Mouse (Mus musculus) cerebellum, adult (tissue): ENCODE results near the gene Rgs10.

ENCODE experiments used
- ATAC-seq: cut with Nextera tagmentation; 2 replicates; pipeline ENCODE4 v1.9.2; 2017; ENCODE audit warnings: mild to moderate bottlenecking, moderate library complexity, mixed read lengths; ENCODE audit not compliant: insufficient number of reproducible peaks, low FRiP score, low TSS enrichment

Rgs10 gene

DNA sequence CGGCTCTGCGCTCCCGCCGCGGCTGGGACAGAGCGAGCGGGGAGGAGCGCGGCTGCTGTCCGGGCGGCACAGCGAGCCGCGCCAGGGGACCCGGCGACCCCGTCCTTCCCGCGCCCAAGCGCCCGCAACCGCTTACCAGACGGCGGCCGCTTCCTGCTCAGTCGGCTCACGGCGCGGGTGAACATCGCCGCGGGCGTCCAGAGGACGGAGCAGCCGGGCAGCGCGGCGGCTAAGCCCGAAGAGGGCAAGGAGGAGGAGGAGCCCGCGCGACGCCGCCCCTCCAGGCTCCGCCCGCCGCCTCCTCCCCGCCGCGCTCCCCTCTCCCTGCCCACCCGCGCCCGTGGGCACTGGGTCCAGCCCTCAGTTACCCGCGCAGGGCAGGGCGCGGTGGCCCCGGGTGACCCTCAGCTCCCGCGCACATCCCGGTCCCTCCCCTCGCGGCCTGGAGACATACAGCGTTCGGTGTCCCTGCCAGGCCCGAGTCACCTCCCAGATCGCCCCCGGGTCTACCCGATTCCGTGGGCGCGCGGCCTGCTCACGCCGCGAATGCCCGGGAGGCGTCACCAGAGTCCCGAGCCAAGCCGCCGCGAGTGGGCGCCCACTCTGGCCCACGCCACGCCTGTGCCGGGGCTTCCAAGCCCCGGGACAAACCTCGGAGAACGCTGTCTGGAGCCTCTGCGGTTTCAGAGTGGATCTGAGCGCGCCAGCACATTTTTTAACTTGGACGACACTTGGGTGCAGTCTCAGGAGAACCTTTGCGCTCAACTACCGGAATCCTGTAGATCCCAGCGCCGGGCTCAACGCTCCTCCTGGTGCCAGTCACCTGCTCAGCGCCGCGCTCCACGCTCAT lies at the start of gene Rgs10:
TSS of gene Rgs10 (minus strand) at position 829 of the 850 bp plus-strand sequence.
- ATAC-seq: no peak; the same call in 1 of the 2 replicates

DNA sequence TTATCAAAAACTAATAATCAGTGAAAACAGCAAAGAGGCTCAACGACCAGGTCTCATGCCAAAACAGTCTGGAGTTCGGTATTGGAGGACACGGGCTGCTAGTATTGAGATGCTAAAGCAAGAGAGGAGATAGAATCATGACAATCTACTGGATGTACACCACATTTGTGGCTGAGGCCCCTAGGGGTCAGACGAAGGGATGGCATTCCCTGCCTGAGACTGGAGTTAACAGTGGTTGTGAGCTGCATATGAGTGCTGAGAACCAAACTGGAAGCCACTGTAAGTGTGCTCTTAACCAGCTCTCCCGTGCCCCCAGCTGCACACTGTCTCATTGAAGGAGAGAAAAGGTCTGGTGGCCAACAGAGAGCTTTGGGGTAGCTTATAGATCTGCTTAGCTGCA lies 43.8 kb upstream of the Rgs10 start:
- ATAC-seq: no peak

DNA sequence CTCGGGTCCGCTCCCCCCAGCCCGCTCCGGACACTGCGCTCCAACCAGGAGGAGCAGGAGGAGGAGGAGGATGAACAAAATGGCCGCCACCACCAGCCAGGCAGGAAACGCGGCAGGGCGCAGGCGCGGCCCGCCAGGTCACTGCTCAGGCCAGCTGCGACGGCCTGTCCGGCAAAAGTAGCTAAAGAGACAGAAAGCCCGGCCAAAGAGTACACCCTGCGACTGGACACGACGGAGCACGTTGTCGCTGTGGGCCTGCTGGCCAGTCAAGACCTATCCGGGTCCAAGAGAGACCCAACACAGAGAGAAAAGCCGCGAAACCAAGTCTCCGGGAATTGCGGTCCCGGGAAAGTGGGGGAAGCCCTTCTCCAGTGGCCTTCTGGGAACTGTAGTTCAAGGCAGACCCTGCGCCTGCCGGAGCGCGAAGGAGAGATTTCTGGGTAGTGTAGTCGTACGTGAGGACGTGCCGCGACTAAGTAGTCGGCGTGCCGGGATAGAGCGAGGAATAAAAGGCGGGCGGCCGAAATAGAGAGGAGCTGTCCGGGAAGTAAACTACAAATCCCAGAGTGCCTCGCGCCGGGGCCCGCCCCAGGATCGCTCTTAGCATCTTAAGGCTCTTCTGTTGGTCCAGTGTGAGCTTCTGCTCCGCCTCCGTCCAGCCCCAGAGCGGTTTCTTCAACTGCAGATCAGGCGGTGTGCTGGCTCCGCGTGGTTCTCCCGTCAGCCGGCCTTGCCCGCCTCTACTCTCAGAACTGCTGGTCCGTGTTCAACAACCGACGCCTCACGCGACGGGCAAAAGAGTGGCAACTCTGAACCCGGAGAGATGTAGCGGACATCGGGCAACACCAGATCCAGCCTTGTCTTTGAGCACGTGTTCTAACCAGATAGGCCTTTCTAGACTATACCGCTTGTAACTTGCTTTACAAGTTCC lies 43.0 kb upstream of the Rgs10 start, which contains the start of gene Tial1:
TSS of gene Tial1 (minus strand) at position 433 of the 931 bp plus-strand sequence.
- peak; percentile 99 for ATAC-seq

DNA sequence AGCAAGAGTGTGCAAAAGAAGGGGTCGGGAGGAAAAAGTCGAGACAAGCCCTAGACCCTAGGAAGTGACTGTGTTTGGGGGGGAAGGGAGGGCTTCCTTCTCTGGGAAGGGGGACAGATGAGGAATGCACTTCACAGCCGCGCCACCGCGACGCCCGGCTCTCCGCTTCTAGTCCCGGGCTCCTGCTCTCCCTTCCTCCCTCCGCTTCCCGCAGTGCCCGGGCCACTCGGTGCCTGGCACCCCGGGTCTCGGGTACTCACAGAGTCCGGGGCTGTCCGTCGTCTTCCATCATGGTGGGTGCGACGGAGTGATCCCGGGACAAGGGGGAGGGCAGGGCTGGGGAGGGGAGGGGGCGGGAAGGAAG lies 42.3 kb upstream of the Rgs10 start:
- ATAC-seq: 0 out of 2 replicates have a peak, but pooled peaks have one; percentile 5

DNA sequence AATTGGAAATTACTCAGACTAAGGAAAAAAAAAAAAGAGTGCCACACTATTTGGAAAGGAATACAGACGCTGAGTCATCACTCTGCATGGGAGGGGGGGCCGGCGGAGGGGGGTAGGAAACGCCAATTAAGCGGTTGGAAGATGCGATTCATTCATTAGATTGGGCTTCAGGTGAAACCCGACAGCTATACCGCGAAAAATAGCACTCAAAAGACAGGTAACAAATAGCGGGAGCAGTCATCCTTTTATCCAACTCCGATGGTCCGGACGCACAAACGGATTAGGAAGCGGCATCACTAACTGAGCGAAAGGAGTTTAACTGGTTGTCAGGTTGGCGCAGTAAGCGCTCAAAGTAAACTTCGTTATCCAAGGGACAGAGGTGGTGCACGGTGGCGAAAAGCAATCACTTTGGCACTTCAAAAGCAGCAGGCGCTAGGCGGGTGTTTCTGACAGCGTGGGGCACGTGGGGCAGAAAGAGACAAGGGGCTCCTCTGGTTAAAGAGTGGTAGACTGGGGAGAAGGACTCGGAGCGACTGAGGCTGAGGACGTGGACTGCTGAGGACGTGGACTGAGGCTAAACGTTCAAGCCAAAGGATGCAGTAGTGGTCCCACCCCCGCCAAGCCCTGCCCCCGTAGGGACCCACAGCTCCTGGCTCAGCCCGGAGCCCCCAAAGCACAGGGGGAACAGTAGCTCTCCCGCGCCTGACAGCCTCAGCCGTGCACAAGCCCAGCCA lies 41.7 kb upstream of the Rgs10 start:
- ATAC-seq: no peak

DNA sequence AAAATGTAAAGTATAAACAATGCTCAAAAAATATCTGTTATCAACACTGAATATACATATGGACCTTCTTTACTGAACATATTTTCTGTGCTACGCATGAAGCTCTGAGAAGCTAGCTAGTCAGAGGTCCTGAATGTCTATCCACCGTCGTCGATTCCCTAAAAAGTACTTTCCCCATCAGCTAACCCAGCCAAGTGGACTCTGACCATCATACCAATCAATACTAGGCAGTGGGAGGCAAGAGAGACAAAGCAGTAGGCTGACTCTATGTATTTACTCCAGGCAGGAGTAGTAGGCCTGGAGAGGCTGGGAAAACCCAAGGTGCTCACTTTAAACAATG lies 41.2 kb upstream of the Rgs10 start:
- ATAC-seq: no peak

DNA sequence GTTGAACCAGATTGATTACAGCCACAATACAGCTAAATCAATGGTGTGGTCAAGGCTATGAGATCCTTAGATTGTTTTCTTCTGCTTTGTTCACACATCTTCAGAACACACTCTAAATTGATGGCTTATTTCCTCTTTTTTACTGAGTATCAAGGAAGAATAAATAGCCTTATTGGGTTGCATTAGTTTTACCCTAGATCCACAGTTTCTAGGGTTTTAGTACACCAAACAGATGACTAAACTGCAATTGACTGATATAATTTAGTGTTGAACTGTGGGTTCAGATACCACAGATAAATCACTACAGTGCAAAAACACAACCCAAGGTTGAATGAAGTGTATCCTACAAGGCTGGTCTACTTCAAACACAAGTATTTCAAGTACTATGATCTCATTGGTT lies 39.5 kb upstream of the Rgs10 start:
- no peak for ATAC-seq

DNA sequence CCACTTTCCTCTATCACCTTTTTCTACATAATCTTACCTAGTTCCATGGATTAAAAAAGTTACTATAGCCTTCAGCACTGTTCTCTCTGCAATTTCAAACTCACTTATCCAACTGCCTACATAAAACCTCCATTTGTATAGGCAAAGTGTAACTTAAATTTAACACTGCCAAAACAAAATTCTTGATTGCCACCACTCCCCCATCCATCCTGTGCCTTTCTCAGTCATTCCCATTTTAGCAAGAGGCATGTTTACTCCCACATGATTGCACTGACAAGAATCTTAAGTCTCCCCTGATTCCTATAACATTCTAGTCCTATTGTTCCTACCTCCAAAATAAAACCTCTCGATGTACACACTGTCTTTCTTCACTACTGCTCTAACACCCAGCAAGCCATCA lies 34.2 kb upstream of the Rgs10 start:
- ATAC-seq: no peak

DNA sequence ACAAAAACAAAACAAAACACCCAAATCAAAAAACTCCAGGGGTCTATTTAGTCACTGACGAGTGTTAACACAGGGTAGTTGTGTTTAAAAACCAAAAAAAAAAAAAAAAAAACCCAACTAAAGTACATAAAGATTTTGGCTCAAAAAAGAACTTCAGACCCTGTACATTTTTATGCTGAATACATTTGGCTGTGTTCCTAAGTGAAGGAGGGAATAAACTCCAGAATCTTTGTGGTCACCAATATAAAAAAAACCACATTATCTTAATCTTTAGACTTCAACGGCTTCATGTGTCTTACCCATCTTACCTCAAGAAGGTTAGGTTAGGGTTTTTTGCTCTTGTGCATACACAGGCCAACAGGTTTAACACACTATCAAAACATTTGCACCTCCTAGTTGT lies 22.0 kb upstream of the Rgs10 start:
- no peak for ATAC-seq

DNA sequence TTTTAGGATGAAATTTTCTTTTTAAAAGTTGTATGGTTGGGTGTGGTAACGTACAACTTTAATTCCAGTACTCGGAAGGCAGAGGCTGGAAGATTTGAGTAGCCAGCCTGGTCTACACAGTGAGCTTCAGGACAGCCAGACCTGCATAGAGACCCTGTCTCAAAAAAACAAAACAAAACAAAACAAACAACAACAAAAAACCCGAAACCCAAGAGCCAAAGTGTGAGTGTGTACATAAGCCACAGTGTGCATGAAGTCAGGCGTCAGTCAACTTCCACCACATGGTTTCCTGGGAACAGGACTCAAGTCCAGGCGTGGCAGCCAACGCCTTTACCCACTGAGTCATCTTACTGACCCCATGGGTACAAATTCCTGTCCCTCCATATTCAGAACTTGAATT lies 20.7 kb upstream of the Rgs10 start:
- no peak for ATAC-seq

DNA sequence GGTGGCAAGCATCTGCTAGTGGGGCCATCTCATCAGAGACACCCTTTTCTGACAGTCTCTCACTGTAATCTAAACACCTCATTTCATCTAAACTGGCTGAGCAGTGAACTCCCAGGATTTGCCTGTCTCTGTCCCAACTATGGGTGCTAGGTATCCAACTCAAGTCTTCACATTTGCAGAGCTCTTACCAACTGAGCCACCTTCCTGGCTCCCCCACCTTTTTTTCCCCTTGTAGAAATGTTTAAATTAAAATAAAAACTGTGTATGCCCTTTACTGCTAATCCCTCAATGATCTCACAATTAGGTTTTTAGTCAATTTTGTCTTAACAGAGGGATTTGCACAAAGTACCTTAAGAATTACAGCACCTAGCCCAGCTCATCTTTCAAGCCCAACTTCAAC lies 19.6 kb upstream of the Rgs10 start:
- ATAC-seq: no peak

DNA sequence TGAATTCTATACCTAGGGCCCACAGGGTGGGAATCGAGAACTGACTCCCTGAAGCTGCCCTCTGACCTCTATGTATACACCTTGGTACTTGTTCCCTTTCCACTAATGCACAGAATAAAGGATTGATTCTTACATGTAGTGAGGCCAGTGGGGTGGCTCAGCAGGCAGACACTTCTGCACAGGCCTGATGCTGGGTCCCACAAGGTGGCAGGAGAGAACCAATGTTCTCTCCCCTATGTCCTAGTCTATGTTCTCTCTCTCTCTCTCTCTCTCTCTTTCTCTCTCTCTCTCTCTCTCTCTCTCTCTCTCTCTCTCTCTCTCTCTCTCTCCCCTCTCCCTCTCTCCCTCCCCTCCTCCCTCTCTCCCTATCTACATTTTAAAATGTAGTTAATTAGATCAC lies 14.7 kb upstream of the Rgs10 start:
- no peak for ATAC-seq

DNA sequence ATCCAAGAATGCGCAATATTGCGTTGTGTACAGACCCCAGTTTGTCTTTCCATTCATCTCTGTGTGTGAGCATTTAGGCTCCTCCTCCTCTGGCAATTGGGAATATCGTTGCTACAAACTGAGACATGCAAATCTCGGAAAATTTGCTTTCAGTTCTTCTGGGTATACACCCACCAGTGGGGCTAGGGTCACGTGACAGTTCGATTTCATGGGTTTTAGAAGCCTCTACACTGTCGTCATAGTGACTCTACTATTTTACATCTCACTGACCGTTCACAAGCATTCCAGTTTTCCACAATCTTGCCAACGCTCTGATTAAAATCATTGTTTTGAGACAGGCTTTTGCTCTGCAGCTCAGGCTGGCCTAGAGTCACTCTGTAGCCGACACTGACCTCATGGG lies 14.0 kb upstream of the Rgs10 start:
- ATAC-seq: no peak

DNA sequence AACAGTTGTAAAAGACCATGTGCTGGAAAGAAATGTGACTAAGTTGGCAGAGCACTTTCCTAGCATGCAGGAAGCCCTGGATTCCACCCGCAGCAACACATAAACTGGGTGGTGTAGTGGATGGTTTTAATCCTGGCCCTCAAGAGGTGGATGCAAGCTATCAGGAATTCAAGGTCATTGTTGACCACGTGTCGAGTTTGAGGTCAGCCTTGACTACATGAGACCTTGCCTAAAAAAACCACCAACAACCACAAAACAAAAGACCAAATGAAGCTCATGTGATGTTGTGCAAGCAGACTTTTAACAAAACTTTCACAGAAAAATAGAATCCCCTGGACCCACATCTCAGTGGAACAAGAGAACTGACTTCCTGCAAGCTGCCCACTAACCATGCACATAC lies 3.9 kb upstream of the Rgs10 start:
- ATAC-seq: no peak

DNA sequence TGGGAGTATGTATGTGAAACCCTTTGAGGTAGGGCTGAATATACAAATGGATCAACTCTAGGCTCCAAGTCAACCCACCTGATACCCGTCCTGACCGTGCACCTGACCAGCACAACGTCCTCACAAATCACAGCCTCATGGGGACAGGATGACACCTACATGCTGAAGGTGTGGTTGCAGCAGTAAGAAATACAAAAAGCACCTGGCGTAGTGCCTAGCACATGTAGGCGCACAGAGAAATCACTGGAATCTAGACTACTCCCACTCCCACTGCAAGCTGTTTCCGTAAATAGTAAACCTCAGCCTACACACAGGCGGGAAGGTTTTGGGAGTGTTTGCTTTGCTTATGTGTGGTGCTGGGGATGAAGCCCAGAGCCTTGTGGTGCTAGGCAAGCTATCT lies 3.1 kb upstream of the Rgs10 start:
- no peak for ATAC-seq

DNA sequence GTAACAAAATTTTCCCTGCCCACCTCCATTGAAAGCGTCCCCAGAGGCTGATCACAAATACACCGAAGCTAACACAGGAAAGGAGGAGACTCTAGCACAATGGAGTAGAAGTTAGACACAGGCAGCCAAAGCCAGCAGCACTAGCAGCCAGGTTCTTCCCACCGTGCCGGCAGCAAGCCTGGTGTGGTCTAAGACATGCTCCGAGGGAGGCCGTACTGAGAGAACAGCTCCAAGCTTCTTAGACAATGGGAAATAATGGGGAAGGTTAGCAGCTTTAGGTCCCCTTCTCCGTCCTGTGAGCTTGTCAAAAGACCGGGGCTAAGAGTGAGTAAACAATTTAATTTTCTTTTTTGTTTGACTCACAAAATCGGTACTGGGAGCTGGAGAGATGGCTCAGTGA lies 1.1 kb upstream of the Rgs10 start:
- no peak for ATAC-seq

DNA sequence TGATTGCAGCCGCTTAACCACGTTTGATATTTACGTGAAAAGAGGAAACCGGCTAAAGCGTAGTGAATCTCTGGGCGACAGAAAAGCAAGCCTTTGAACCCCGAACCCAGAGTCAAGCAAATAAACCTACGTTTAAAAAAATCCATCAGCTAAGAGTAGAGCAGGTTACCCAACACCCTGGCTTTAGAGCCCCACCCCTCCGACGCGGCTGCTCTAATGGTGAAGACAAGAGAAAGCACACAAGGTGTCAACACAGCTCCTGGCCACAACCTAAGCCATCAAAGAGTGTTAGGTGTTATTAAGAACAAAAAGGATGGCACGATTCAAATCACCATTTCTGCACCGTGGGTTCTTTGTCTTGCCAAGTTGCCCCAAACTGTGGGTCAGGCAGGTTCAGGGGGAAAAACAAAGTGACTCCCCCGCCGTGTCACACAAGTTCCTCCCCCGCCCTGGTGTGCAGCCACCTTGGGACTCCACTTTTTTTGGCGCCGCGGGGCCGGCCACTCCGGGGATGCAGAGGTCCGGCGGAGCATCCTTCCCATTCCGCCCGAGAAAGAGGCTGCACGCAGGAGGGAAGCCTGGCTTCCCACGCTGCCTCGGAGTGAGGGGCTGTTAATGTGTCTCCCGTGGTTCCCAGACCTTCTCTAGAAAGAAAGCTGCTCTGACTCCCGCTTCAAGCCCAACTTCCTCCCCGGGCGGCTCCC lies 1.2 kb downstream of the Rgs10 start:
- ATAC-seq: no peak

DNA sequence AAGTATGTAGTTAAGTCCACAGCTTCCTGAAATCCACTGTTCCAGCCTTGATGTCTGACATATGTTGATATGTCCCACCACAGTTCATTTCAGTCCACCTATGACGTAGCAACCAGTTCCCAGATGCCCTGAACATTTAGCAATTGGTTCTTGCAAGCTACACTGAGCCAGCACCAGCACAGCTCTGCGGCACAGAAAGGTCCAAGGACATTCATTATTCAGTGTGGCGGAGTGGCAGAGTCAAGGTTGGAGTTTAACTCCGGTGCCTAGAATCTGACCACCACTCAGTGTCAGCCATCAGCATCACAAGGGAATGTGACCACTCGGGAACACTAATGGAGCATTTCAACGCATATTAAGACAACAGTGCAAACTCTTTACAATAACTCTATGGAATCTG lies 1.9 kb downstream of the Rgs10 start:
- ATAC-seq: no peak

DNA sequence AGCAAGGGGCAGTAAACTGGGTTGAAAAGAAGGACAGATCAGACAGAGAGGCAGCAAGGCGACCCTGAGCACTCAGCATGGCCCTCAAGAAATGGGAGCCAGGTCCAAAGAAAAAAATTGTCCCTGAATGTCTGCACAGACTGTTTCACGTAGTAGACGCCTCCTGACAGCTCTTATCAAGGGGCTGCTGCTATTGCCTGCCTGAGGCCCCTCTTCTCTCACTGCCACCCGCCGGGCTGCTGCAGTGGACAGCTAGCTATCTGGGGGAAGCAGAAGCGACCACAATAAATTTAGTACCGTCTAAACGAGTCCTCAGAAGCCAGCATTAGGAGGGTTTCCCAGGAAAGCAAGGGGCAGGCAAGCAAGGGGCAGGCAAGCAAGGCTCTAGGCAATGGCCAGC lies 4.1 kb downstream of the Rgs10 start:
- no peak for ATAC-seq
